Mouse (Mus musculus) bone marrow macrophage, adult 2 months (primary cell): Measurements from ENCODE around the gene Scaf11. TPM values are rescaled to one million over a fixed set of nuclear protein-coding genes. Genes with fewer than 3 reads are reported as not detected.

Experiments
- H3K27ac ChIP-seq: 2 replicates; pipeline ENCODE4 v1.5.1; 2012; ENCODE audit warnings: low read depth, low read length; ENCODE audit not compliant: insufficient read depth
- H3K4me1 ChIP-seq: 2 replicates; pipeline ENCODE4 v1.6.1; 2012; ENCODE audit warnings: low read length; ENCODE audit not compliant: control insufficient read depth, insufficient read depth
- H3K4me3 ChIP-seq: 2 replicates; pipeline ENCODE4 v1.5.1; 2012; ENCODE audit warnings: mild to moderate bottlenecking, low read length, moderate library complexity; ENCODE audit not compliant: insufficient read depth
- CTCF ChIP-seq: IDR thresholded peaks from 2 replicates; pipeline ENCODE4 v1.5.1; 2012; ENCODE audit warnings: low read depth, mild to moderate bottlenecking, low read length, moderate library complexity
- POLR2A ChIP-seq: IDR thresholded peaks from 2 replicates; pipeline ENCODE4 v1.6.1; 2012; ENCODE audit warnings: mild to moderate bottlenecking, low read depth, low read length, borderline replicate concordance
- polyA plus RNA-seq: library from polyadenylated mRNA; stranded (reverse); fragments of >200 nt; gene quantifications from 2 replicates; pipeline ENCODE4 v1.2.4, GENCODE M21; 2012; ENCODE audit not compliant: missing spikeins, insufficient read depth, insufficient read length

Gene Scaf11
- polyA plus RNA-seq, 1 experiment = 56.0 TPM

DNA sequence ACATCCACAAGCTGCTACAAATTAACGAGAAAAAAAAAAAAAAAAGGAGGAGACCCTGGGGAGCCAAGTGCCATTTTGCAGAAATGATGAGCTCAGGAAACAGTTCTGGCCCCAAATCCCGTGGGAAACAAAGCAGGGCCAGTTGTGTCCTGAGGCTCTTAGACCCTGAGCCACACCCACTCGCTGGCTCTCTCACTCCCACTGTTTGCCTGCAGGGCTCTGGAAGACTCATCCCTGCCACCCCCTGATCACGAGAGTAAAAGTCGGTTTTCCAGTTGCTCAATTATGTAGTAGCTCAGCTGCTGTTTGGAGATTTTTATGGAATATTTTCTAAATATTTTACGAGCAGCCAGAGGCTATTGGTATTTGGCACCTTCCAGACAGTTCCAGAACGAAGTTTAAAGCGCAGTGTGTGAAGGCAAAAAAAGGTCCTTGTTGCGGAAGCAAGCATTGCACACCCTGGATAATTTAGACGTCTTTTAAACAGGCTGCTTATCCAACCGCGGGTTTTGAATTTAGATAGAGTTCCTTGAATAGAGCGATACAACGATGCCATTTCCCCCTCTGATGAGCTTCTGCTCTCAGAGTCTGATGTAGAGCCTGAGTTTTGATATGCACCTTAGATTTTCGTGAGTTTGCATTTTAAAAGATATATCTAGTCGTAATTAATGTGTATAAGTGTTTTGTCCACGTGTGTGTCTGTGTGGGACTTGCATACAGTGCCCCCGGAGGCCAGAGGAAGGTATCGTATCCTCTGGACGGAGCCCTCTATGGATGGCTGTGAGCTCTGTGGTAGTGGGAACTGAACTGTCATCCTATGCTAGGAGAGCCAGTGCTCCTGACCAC, 28.5 kb upstream of the Scaf11 start:
- Histone ChIP-seq H3K27ac (no peak overlapping the region), H3K4me1 (peaks cover 10% of the 10 kb centered on the region), H3K4me3 (no peak overlapping the region)
- TF ChIP-seq POLR2A (no peak), CTCF (0 out of 2 replicates have a peak, but pooled peaks have one; percentile 40)

DNA sequence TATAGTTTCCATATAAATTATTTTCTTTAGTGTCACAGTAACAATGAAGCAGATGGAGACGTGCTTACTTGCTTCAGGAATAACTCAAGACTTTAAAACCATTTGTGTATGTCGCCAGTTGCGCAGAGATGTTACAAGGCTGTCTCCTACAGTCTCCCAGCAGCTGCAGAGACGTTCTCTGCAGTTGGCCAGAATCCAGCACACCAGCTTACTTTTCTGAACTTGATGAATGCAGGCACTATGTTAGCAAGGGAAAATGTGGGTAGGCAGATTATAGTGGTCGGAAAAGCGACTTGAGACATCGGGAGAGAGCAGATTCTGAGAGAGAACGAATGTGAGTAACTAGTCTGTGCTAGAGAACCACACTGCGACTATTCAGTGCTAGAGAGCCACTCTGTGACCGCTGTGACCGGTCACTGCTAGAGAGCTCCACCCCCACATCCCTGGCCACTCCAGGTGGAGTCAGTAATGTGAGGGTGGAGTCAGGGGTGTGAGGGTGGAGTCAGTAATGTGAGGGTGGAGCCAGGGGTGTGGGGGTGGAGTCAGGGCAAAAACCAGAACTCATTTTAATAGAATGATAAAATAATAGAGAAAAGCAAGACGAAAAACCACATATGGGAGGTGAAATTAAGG, 26.5 kb upstream of the Scaf11 start:
- no peak overlapping the region for H3K4me3 ChIP-seq
- TF ChIP-seq CTCF (no peak), POLR2A (no peak)

DNA sequence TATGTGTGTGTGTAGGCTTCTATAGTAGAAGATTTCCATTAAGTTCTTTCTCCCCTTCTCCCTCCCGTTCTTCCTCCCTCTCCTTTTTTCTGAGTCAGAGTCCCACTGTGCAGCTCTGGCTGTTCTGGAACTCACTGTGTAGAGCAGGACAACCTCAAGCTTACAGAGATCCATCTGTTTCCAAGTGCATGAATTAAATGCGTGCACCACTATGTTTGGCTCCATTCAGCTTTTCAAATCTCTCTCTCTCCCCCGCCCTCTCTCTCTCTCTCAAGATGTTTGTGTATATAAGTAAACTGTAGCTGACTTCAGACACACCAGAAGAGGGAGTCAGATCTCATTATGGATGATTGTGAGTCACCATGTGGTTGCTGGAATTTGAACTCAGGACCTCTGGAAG, 20.2 kb upstream of the Scaf11 start:
- Histone ChIP-seq H3K4me3 (no peak overlapping the region), H3K4me1 (peaks cover 11% of the 10 kb centered on the region), H3K27ac (no peak overlapping the region)
- TF ChIP-seq POLR2A (no peak), CTCF (no peak)

More for the DNA sequence above, 26.5 kb upstream of the Scaf11 start:
- H3K4me1 ChIP-seq = peaks cover 10% of the 10 kb centered on the region
- no peak overlapping the region for H3K27ac ChIP-seq

DNA sequence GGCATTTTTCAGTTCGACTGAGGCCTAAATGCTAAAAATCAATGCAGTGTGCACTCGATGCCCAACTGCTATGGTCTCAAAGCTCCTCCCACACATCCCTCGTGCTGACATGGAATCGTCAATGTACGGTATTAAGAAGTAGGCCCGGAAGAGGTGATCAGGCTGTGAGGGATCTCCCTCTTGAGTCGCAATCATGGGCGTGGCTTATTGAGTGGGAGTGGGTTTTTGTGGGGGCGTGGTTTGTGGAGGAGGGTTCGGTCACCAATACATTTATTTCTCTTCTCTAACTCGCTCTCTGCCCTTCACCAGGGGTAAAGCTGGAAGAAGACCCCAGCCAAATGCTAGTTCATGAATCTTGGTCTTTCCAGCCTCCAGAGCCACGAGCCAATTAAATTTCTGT, 17.4 kb upstream of the Scaf11 start:
- TF ChIP-seq CTCF (no peak), POLR2A (no peak)
- H3K4me3 ChIP-seq = no peak overlapping the region
- H3K4me1 ChIP-seq = peaks cover 17% of the 10 kb centered on the region
- H3K27ac ChIP-seq = no peak overlapping the region

DNA sequence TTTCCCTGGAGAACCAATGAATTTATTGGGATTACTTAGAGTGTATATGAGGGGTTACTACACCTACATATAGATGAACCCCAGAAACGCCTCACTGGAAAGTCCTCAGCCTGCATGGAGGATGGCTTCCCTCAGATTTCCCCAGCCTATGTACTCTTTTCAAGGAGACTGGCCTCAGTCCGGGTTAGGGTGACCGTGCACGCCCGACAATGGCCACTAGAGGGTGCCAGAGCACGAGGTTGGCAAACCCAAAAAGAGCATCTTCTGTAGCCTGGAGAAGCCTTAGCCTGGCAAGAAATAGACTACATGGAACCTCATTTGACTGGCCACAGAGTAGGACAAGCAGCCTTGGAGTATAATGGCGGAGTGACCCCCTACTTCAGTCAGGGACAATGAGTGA, 15.7 kb upstream of the Scaf11 start:
- peak overlapping the region; percentile 93; the same call in 1 of the 2 replicates for H3K27ac ChIP-seq
- H3K4me3 ChIP-seq = no peak overlapping the region
- peak; percentile 72 for TF ChIP-seq CTCF
- TF ChIP-seq POLR2A = no peak
- H3K4me1 ChIP-seq = peaks cover 19% of the 10 kb centered on the region

DNA sequence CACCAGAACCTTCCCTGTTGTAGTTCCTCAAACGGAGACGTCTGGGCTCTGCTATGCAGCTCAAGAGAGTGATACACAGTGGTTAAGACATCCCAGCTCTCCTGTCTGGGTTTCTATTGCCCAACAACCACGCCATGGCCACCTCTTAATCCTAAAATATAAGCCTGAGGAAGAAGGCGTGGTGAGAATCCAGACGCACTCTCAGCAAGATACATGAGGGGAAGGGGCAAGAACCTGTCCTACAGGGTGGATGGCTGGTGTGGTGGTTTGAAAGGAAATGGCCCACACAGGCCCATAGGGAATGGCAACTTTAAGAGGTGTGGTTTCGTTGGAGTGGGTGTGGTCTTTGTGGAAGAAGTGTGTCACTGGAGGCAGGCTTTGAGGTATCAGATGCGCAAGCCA, 14.9 kb upstream of the Scaf11 start:
- TF ChIP-seq POLR2A (no peak), CTCF (no peak)
- peaks cover 19% of the 10 kb centered on the region for H3K4me1 ChIP-seq
- no peak overlapping the region for H3K4me3 ChIP-seq
- H3K27ac ChIP-seq = peak overlapping the region; percentile 93

DNA sequence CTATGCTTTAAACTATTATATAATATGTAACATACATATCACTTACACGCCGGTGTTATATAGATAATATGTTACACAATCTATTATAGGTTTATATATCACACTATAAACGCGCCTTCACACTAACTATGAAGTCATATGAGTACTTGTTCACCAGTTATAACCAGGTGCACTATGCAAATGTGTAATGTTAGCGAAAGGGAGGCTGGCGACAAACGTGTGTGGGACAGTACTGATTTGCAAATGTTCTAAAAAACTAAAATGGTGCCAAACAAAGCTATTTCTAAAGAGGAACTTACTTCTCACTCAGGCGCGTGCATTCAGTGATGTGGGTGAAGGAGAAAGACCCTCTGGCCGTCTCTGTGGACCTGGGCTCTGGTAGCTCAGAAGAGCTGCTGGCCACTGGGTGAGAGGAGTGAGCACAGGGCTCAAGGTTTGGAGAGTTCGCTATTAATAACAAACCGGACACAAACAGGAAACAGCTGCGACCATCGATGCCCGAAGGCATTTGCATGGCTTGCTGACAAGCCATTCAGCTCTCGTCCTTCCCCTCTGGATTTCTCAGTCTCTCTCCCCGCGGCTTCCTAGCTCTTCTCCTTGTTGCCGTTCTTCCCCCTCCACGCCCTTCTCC, 13.8 kb upstream of the Scaf11 start:
- Histone ChIP-seq H3K4me1 (peaks cover 24% of the 10 kb centered on the region), H3K27ac (peak overlapping the region; percentile 93), H3K4me3 (peak overlapping the region; percentile 49)
- TF ChIP-seq POLR2A = no peak
- TF ChIP-seq CTCF = no peak

DNA sequence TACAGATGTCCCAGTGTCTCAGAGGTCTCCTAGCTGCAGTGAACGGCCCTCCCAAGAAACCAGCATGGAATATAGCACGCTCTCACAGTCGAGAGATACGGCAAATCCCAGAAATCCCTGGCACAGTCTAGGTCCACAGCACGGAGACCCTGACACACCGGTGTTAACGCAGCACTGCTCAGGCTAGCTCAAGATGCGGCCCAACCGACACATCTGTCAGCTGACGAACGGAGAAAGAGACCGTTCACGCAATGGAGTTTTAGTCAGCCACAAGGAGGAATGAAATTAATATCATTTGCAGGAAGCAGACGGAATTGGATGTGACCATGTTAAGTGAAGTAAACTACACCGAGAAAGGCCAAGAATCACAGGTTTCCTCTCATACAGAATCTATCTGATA, 13.3 kb upstream of the Scaf11 start:
- no peak overlapping the region; the same call in none of the 2 replicates for H3K27ac ChIP-seq
- peaks cover 24% of the 10 kb centered on the region for H3K4me1 ChIP-seq
- TF ChIP-seq POLR2A = no peak
- TF ChIP-seq CTCF = no peak
- H3K4me3 ChIP-seq = no peak overlapping the region

DNA sequence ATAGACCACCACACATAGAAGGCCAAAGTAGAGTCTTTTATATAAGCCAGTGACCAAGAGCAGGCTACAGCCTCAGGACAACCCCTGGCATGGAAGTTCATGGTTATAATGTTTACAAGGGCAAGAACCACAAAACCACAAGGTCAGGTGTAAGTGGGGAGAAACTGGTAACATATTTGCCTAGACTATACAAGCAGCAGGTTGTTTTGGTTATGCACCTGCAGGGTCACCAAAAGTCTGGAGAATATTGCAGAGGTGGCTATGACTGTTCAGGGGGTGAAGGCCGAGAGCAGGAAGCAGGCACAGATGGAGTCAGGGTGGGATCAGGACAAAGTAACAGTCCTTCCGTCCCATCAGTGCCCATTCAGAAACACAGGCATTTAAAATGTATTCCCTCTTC, 7.7 kb upstream of the Scaf11 start:
- no peak overlapping the region for H3K27ac ChIP-seq
- H3K4me1 ChIP-seq = peaks cover 26% of the 10 kb centered on the region
- TF ChIP-seq POLR2A (no peak), CTCF (no peak)
- no peak overlapping the region for H3K4me3 ChIP-seq

DNA sequence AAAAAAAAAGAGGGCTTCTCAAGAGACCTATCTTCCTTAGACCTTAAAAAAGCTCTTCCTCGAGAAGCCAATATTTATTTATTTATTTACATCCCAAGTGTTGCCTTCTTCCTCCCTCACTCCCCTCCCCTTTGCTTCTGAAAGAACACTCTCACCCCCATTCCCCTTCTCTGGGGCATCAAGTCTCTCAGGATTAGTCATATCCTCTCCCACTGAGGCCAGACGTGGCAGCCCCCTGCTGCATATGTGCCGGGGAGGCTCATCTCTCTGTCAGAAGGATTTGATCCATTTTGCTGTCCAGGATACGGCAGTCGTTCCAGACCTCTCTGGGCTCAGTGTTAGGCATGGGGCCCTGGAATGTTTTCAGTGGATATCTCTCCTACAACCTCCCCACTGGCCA, 7.2 kb upstream of the Scaf11 start:
- Histone ChIP-seq H3K4me1 (peaks cover 23% of the 10 kb centered on the region), H3K27ac (no peak overlapping the region)

More for the DNA sequence above, 7.2 kb upstream of the Scaf11 start:
- TF ChIP-seq CTCF (no peak), POLR2A (no peak)
- no peak overlapping the region for H3K4me3 ChIP-seq
